Mouse (Mus musculus): ENCODE results near the gene Aacs. TPM values are rescaled to one million over a fixed set of nuclear protein-coding genes. Genes with fewer than 3 reads are reported as not detected.
A peak's percentile ranks its signal among the peaks of the same experiment; 100 is the strongest.
"Not testable (repeated sequence)": the region's sequence is repeated elsewhere in the genome, so short reads cannot be mapped to it uniquely, and the experiment has no call there.

Gene Aacs
- total RNA-seq, 2 experiments from 2014 or later = 6.5 to 19.7 TPM

GRCm38 (mm10) chr5:125488953-125489352 lies 13.3 kb downstream of the Aacs start:
- not testable (repeated sequence) for ATAC-seq (ENCODE audit: poor library complexity, severe bottlenecking)

- ATAC-seq (ENCODE audit: poor library complexity, severe bottlenecking) = no peak
Measured at GRCm38 (mm10) chr5:125491107-125491506, 15.5 kb downstream of the Aacs start.

- ATAC-seq (ENCODE audit: poor library complexity, severe bottlenecking) = no peak
Measured at GRCm38 (mm10) chr5:125492379-125493092, 16.9 kb downstream of the Aacs start.

- ATAC-seq (ENCODE audit: poor library complexity, severe bottlenecking) = no peak
Measured at GRCm38 (mm10) chr5:125493093-125493423, 17.4 kb downstream of the Aacs start.

- no peak for ATAC-seq (ENCODE audit: poor library complexity, severe bottlenecking)
Measured at GRCm38 (mm10) chr5:125495655-125496054, 20.0 kb downstream of the Aacs start.

GRCm38 (mm10) chr5:125497821-125498600 lies 22.4 kb downstream of the Aacs start:
- ATAC-seq (ENCODE audit: poor library complexity, severe bottlenecking) = peak; percentile 68

- peak; percentile 72 for ATAC-seq (ENCODE audit: poor library complexity, severe bottlenecking)
Measured at GRCm38 (mm10) chr5:125501505-125501904, 25.9 kb downstream of the Aacs start.

- no peak for ATAC-seq (ENCODE audit: poor library complexity, severe bottlenecking)
Measured at GRCm38 (mm10) chr5:125502186-125502585, 26.6 kb downstream of the Aacs start.

GRCm38 (mm10) chr5:125503628-125504027 lies 28.0 kb downstream of the Aacs start:
- peak; percentile 81 for ATAC-seq (ENCODE audit: poor library complexity, severe bottlenecking)

- no peak for ATAC-seq (ENCODE audit: poor library complexity, severe bottlenecking)
Measured at GRCm38 (mm10) chr5:125504692-125505091, 29.1 kb downstream of the Aacs start.

- ATAC-seq (ENCODE audit: poor library complexity, severe bottlenecking) = no peak
Measured at GRCm38 (mm10) chr5:125505968-125506367, 30.4 kb downstream of the Aacs start.

- ATAC-seq (ENCODE audit: poor library complexity, severe bottlenecking) = no peak
Measured at GRCm38 (mm10) chr5:125507582-125507981, 32.0 kb downstream of the Aacs start.

GRCm38 (mm10) chr5:125508006-125508405 lies 32.4 kb downstream of the Aacs start:
- ATAC-seq (ENCODE audit: poor library complexity, severe bottlenecking) = no peak

GRCm38 (mm10) chr5:125509541-125509940 lies 33.9 kb downstream of the Aacs start:
- ATAC-seq (ENCODE audit: poor library complexity, severe bottlenecking) = peak; percentile 87

GRCm38 (mm10) chr5:125515006-125515405 lies 39.4 kb downstream of the Aacs start:
- ATAC-seq (ENCODE audit: poor library complexity, severe bottlenecking) = no peak

GRCm38 (mm10) chr5:125518640-125519039 lies 43.0 kb downstream of the Aacs start:
- ATAC-seq (ENCODE audit: poor library complexity, severe bottlenecking) = no peak

GRCm38 (mm10) chr5:125520930-125521590 lies 45.4 kb downstream of the Aacs start:
- peak; percentile 80 for ATAC-seq (ENCODE audit: poor library complexity, severe bottlenecking)

- ATAC-seq (ENCODE audit: poor library complexity, severe bottlenecking) = peak; percentile 45; the same call in 1 of the 2 replicates
Measured at GRCm38 (mm10) chr5:125523361-125523760, 47.7 kb downstream of the Aacs start.

GRCm38 (mm10) chr5:125525516-125525915 lies 49.9 kb downstream of the Aacs start:
- ATAC-seq (ENCODE audit: poor library complexity, severe bottlenecking) = no peak

- no peak for ATAC-seq (ENCODE audit: poor library complexity, severe bottlenecking)
Measured at GRCm38 (mm10) chr5:125526464-125526863, 50.9 kb downstream of the Aacs start.

- peak; percentile 67 for ATAC-seq (ENCODE audit: poor library complexity, severe bottlenecking)
Measured at GRCm38 (mm10) chr5:125529109-125529508, 53.5 kb downstream of the Aacs start.

GRCm38 (mm10) chr5:125531634-125532033 lies 56.0 kb downstream of the Aacs start, which contains the start of gene Tmem132b:
Gene Tmem132b, plus strand, starts transcription at chr5:125531774.
- no peak for ATAC-seq (ENCODE audit: poor library complexity, severe bottlenecking)
